Mouse (Mus musculus) G1E (cell line): ENCODE measurements around the gene Dolk. TPM values are rescaled to one million over a fixed set of nuclear protein-coding genes. Genes with fewer than 3 reads are reported as not detected.

Source experiments
- ATAC-seq: 2 replicates; pipeline ENCODE4 v1.8.0; 2016; ENCODE audit warnings: mild to moderate bottlenecking; ENCODE audit not compliant: insufficient number of reproducible peaks, poor library complexity, low FRiP score, severe bottlenecking; ENCODE audit errors: extremely low read depth
- DNase-seq: peaks from one replicate; pipeline ENCODE4 v3.0.0; 2012; ENCODE audit warnings: low spot score
- H3K27me3 ChIP-seq: 2 replicates; pipeline ENCODE4 v1.6.1; 2012; ENCODE audit warnings: mild to moderate bottlenecking, low read length, inconsistent platforms; ENCODE audit not compliant: insufficient read depth
- H3K36me3 ChIP-seq: replicated peaks from 2 replicates; pipeline ENCODE3; 2012; ENCODE audit warnings: mild to moderate bottlenecking, inconsistent platforms
- H3K4me1 ChIP-seq: 2 replicates; pipeline ENCODE4 v1.6.1; 2012; ENCODE audit warnings: low read depth, low read length, inconsistent platforms, mixed read lengths; ENCODE audit not compliant: insufficient read depth
- H3K4me3 ChIP-seq: 2 replicates; pipeline ENCODE4 v1.5.1; 2012; ENCODE audit warnings: low read depth, mild to moderate bottlenecking, inconsistent platforms, low read length, moderate library complexity, mixed read lengths
- H3K9me3 ChIP-seq: replicated peaks from 2 replicates; pipeline ENCODE4 v1.6.1; 2012; ENCODE audit warnings: inconsistent platforms
- CTCF ChIP-seq: IDR thresholded peaks from 2 replicates; pipeline ENCODE4 v1.5.1; 2012; ENCODE audit warnings: low read depth, low read length, inconsistent platforms, mixed read lengths
- GATA1 ChIP-seq: IDR thresholded peaks from 2 replicates; pipeline ENCODE4 v1.6.1; 2012; ENCODE audit warnings: borderline replicate concordance, low read length, inconsistent platforms, mixed read lengths
- GATA2 ChIP-seq: IDR thresholded peaks from 2 replicates; pipeline ENCODE4 v1.6.1; 2012; ENCODE audit warnings: low read depth, low read length, inconsistent platforms, borderline replicate concordance
- POLR2AphosphoS5 ChIP-seq: IDR thresholded peaks from 2 replicates; pipeline ENCODE4 v1.6.1; 2012; ENCODE audit warnings: low read depth, low read length, inconsistent platforms; ENCODE audit not compliant: insufficient replicate concordance
- TAL1 ChIP-seq: conservative IDR thresholded peaks from 2 replicates; pipeline ENCODE4 v1.6.1; 2012; ENCODE audit warnings: low read depth, low read length, inconsistent platforms, mixed read lengths
- polyA plus RNA-seq: library from polyadenylated mRNA; stranded (reverse); fragments of >175 nt; gene quantifications from 2 replicates; pipeline ENCODE4 v1.2.3, GENCODE M21; 2012
- total RNA-seq, 2 experiments: library from RNA; stranded (forward) in 1 of 2; stranded (reverse) in 1 of 2; fragments of 200-1000 nt in 1 of 2; fragments of >200 nt in 1 of 2; fragmentation: Nextera tagmentation in 1 of 2; gene quantifications; 2 replicates each; pipeline ENCODE4 v1.2.3; 2014 to 2017

Gene Dolk
- total and polyA plus RNA-seq, 3 experiments: 5.0 to 16.1 (median 7.2) TPM

- peaks cover 39% of the 10 kb centered on the region for H3K4me1 ChIP-seq
- ATAC-seq (peak; percentile 89), DNase-seq (peak; percentile 95)
- H3K27me3 ChIP-seq: no peaks in the 10 kb centered on the region
- H3K4me3 ChIP-seq: peak within 1 kb of the TSS; percentile 90
- H3K9me3 ChIP-seq: peaks cover 9% of the 10 kb centered on the region
- TF ChIP-seq TAL1 (no peak), POLR2AphosphoS5 (0 out of 2 replicates have a peak, but pooled peaks have one; percentile 40)
- peaks cover 35% of the 10 kb centered on the region for H3K36me3 ChIP-seq
Observed at GRCm38 (mm10) chr2:30237199-30237880, 48.8 kb downstream of the Dolk start, which contains the start of gene Lrrc8a. Gene Lrrc8a, plus strand, starts transcription at chr2:30237715.

GRCm38 (mm10) chr2:30236426-30237198 is 49.5 kb downstream of the Dolk start:
- peaks cover 28% of the 10 kb centered on the region for H3K36me3 ChIP-seq
- no peak for TF ChIP-seq CTCF
- no peak for TF ChIP-seq POLR2AphosphoS5
- TF ChIP-seq GATA2: no peak
- TF ChIP-seq GATA1: no peak
- no peak for TF ChIP-seq TAL1
- H3K4me1 ChIP-seq: peaks cover 39% of the 10 kb centered on the region
- ATAC-seq (no peak), DNase-seq (no peak)
- H3K4me3 ChIP-seq: peak overlapping the region; percentile 90
- H3K27me3 ChIP-seq: no peaks in the 10 kb centered on the region
- peaks cover 14% of the 10 kb centered on the region for H3K9me3 ChIP-seq

- ATAC-seq (no peak), DNase-seq (no peak)
- Histone ChIP-seq H3K27me3 (no peaks in the 10 kb centered on the region), H3K4me1 (peaks cover 33% of the 10 kb centered on the region), H3K9me3 (peaks cover 24% of the 10 kb centered on the region), H3K4me3 (no peak overlapping the region), H3K36me3 (peaks cover 18% of the 10 kb centered on the region)
- TF ChIP-seq POLR2AphosphoS5: no peak
Observed at GRCm38 (mm10) chr2:30235593-30235992, 50.5 kb downstream of the Dolk start.

Other genes starting within 250 kb of the Dolk start
- 15.1 and 17.9 TPM in 2 replicates for gene Wdr34, start 237.5 kb downstream of the Dolk start, total RNA-seq (2014; fragmentation: Nextera tagmentation)
- gene Wdr34, start 237.5 kb downstream of the Dolk start, total RNA-seq (2017): 9.6 and 13.5 TPM in 2 replicates
- gene Wdr34, start 237.5 kb downstream of the Dolk start, polyA plus RNA-seq: 35.5 and 38.4 TPM in 2 replicates
- gene Set, start 229.0 kb downstream of the Dolk start, total RNA-seq (2014; fragmentation: Nextera tagmentation): 751 and 948 TPM in 2 replicates
- 667 and 849 TPM in 2 replicates for gene Set, start 229.0 kb downstream of the Dolk start, total RNA-seq (2017)
- gene Set, start 229.0 kb downstream of the Dolk start, polyA plus RNA-seq: 806 and 885 TPM in 2 replicates
- 1.6 and 2.4 TPM in 2 replicates for gene Pkn3, start 208.7 kb downstream of the Dolk start, total RNA-seq (2014; fragmentation: Nextera tagmentation)
- 4.5 and 5.9 TPM in 2 replicates for gene Pkn3, start 208.7 kb downstream of the Dolk start, total RNA-seq (2017)
- gene Pkn3, start 208.7 kb downstream of the Dolk start, polyA plus RNA-seq: 13.3 and 14.5 TPM in 2 replicates
- gene Zdhhc12, start 192.7 kb downstream of the Dolk start, total RNA-seq (2014; fragmentation: Nextera tagmentation): 25.4 and 29.4 TPM in 2 replicates
- 9.5 and 10.3 TPM in 2 replicates for gene Zdhhc12, start 192.7 kb downstream of the Dolk start, total RNA-seq (2017)
- gene Zdhhc12, start 192.7 kb downstream of the Dolk start, polyA plus RNA-seq: 31.0 and 31.4 TPM in 2 replicates
- gene Zer1, start 161.7 kb downstream of the Dolk start, total RNA-seq (2014; fragmentation: Nextera tagmentation): 25.1 and 25.8 TPM in 2 replicates
- 9.7 and 10.4 TPM in 2 replicates for gene Zer1, start 161.7 kb downstream of the Dolk start, total RNA-seq (2017)
- gene Zer1, start 161.7 kb downstream of the Dolk start, polyA plus RNA-seq: 13.2 and 18.9 TPM in 2 replicates
- gene Tbc1d13, start 152.6 kb downstream of the Dolk start, total RNA-seq (2014; fragmentation: Nextera tagmentation): 30.2 and 38.6 TPM in 2 replicates
- 38.0 and 38.5 TPM in 2 replicates for gene Tbc1d13, start 152.6 kb downstream of the Dolk start, total RNA-seq (2017)
- gene Tbc1d13, start 152.6 kb downstream of the Dolk start, polyA plus RNA-seq: 24.5 and 25.2 TPM in 2 replicates
- gene Endog, start 114.8 kb downstream of the Dolk start, total RNA-seq (2014; fragmentation: Nextera tagmentation): 1.1 and 2.4 TPM in 2 replicates
- 7.8 and 8.3 TPM in 2 replicates for gene Endog, start 114.8 kb downstream of the Dolk start, total RNA-seq (2017)
- 36.0 and 43.2 TPM in 2 replicates for gene Endog, start 114.8 kb downstream of the Dolk start, polyA plus RNA-seq
- 20.3 and 24.2 TPM in 2 replicates for gene Spout1, start 107.9 kb downstream of the Dolk start, total RNA-seq (2014; fragmentation: Nextera tagmentation)
- 24.6 and 27.0 TPM in 2 replicates for gene Spout1, start 107.9 kb downstream of the Dolk start, total RNA-seq (2017)
- gene Spout1, start 107.9 kb downstream of the Dolk start, polyA plus RNA-seq: 51.3 and 57.0 TPM in 2 replicates
- gene Kyat1, start 80.5 kb downstream of the Dolk start, total RNA-seq (2014; fragmentation: Nextera tagmentation): 10.6 and 12.3 TPM in 2 replicates
- 10.0 and 12.3 TPM in 2 replicates for gene Kyat1, start 80.5 kb downstream of the Dolk start, total RNA-seq (2017)
- gene Kyat1, start 80.5 kb downstream of the Dolk start, polyA plus RNA-seq: 4.7 and 13.7 TPM in 2 replicates
- 21.7 and 22.4 TPM in 2 replicates for gene Lrrc8a, start 48.6 kb downstream of the Dolk start, total RNA-seq (2014; fragmentation: Nextera tagmentation)
- 6.7 and 7.4 TPM in 2 replicates for gene Lrrc8a, start 48.6 kb downstream of the Dolk start, total RNA-seq (2017)
- gene Lrrc8a, start 48.6 kb downstream of the Dolk start, polyA plus RNA-seq: 3.3 and 5.0 TPM in 2 replicates
- gene Gm28035, start 45.8 kb downstream of the Dolk start, total RNA-seq (2014; fragmentation: Nextera tagmentation): 1.8 and 2.6 TPM in 2 replicates
- 0.12 TPM in 1 of 2 replicates, not detected in the other for gene Gm28035, start 45.8 kb downstream of the Dolk start, total RNA-seq (2017)
- 3.3 and 4.2 TPM in 2 replicates for gene Gm28035, start 45.8 kb downstream of the Dolk start, polyA plus RNA-seq
- gene Phyhd1, start 20.1 kb downstream of the Dolk start, total RNA-seq (2014; fragmentation: Nextera tagmentation): 24.6 and 27.5 TPM in 2 replicates
- gene Phyhd1, start 20.1 kb downstream of the Dolk start, total RNA-seq (2017): 0.66 and 0.93 TPM in 2 replicates
- 1.4 and 1.8 TPM in 2 replicates for gene Phyhd1, start 20.1 kb downstream of the Dolk start, polyA plus RNA-seq
- not detected in 2 replicates for gene Gm28038, start 5.3 kb downstream of the Dolk start, total RNA-seq (2014; fragmentation: Nextera tagmentation)
- not detected in 2 replicates for gene Gm28038, start 5.3 kb downstream of the Dolk start, total RNA-seq (2017)
- gene Gm28038, start 5.3 kb downstream of the Dolk start, polyA plus RNA-seq: not detected in 2 replicates
- gene Nup188, start 63 bp upstream of the Dolk start, total RNA-seq (2014; fragmentation: Nextera tagmentation): 62.8 and 77.7 TPM in 2 replicates
- 22.1 and 24.4 TPM in 2 replicates for gene Nup188, start 63 bp upstream of the Dolk start, total RNA-seq (2017)
- gene Nup188, start 63 bp upstream of the Dolk start, polyA plus RNA-seq: 89.5 and 106 TPM in 2 replicates
- gene Sh3glb2, start 73.0 kb upstream of the Dolk start, total RNA-seq (2014; fragmentation: Nextera tagmentation): 20.8 and 24.8 TPM in 2 replicates
- 31.3 and 47.2 TPM in 2 replicates for gene Sh3glb2, start 73.0 kb upstream of the Dolk start, total RNA-seq (2017)
- 23.3 and 24.9 TPM in 2 replicates for gene Sh3glb2, start 73.0 kb upstream of the Dolk start, polyA plus RNA-seq
- gene Miga2, start 77.9 kb upstream of the Dolk start, total RNA-seq (2014; fragmentation: Nextera tagmentation): 9.5 and 12.0 TPM in 2 replicates
- gene Miga2, start 77.9 kb upstream of the Dolk start, total RNA-seq (2017): 9.2 and 13.5 TPM in 2 replicates
- gene Miga2, start 77.9 kb upstream of the Dolk start, polyA plus RNA-seq: 8.1 and 9.0 TPM in 2 replicates
- 16.0 and 17.3 TPM in 2 replicates for gene Dolpp1, start 105.9 kb upstream of the Dolk start, total RNA-seq (2014; fragmentation: Nextera tagmentation)
- 23.2 and 25.0 TPM in 2 replicates for gene Dolpp1, start 105.9 kb upstream of the Dolk start, total RNA-seq (2017)
- 25.8 and 28.0 TPM in 2 replicates for gene Dolpp1, start 105.9 kb upstream of the Dolk start, polyA plus RNA-seq
- 28.6 and 44.4 TPM in 2 replicates for gene Crat, start 129.5 kb upstream of the Dolk start, total RNA-seq (2014; fragmentation: Nextera tagmentation)
- gene Crat, start 129.5 kb upstream of the Dolk start, total RNA-seq (2017): 16.1 and 17.2 TPM in 2 replicates
- 34.2 and 43.2 TPM in 2 replicates for gene Crat, start 129.5 kb upstream of the Dolk start, polyA plus RNA-seq
- 87.0 and 106 TPM in 2 replicates for gene Ptpa, start 129.7 kb upstream of the Dolk start, total RNA-seq (2014; fragmentation: Nextera tagmentation)
- gene Ptpa, start 129.7 kb upstream of the Dolk start, total RNA-seq (2017): 74.1 and 81.5 TPM in 2 replicates
- gene Ptpa, start 129.7 kb upstream of the Dolk start, polyA plus RNA-seq: 502 and 583 TPM in 2 replicates
- not detected in 2 replicates for gene Ier5l, start 187.9 kb upstream of the Dolk start, total RNA-seq (2014; fragmentation: Nextera tagmentation)
- not detected in 2 replicates for gene Ier5l, start 187.9 kb upstream of the Dolk start, total RNA-seq (2017)
- gene Ier5l, start 187.9 kb upstream of the Dolk start, polyA plus RNA-seq: not detected in 2 replicates